Mouse (Mus musculus): ENCODE measurements around the gene Antxr1. TPM values are rescaled to one million over a fixed set of nuclear protein-coding genes. Genes with fewer than 3 reads are reported as not detected.

The Antxr1 gene
- total RNA-seq, 2 experiments from 2014 or later = 16.3 to 21.7 TPM

DNA sequence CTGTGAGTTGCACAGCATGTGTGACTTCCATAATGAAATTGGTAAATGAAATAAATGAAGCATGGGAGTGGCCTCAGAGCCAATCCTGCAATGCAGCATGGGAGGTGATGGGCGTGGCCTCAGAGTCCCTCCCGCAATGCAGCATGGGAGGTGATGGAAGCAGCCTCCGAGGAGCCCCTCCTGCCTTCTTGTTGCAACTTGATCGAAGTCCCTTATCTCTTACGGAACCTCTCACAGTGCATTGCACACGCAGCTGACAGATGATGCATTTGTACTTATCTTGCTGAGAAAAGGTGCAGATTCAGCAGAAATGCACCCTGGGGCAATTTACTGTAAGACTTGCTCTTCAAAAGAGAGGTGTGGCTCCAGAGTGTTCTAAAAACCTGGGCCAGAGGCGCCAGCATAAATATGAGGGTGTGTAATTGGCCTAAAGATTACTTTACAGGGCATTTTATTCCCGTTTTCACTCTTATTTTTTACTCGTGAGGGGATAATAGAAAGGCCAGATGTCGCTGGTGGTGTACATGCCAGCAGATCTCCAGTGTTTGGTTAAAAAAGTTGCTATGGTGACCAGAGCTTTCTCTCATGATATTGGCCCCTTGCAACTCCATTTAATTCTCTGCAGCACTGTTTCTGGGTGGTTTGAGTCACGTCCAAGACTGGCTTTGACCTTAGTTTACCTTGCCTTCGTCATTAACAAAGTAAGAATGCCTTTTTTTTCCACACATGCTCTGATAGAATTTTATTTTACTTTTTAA, 195.6 kb downstream of the Antxr1 start:
- no peak for DNase-seq

DNA sequence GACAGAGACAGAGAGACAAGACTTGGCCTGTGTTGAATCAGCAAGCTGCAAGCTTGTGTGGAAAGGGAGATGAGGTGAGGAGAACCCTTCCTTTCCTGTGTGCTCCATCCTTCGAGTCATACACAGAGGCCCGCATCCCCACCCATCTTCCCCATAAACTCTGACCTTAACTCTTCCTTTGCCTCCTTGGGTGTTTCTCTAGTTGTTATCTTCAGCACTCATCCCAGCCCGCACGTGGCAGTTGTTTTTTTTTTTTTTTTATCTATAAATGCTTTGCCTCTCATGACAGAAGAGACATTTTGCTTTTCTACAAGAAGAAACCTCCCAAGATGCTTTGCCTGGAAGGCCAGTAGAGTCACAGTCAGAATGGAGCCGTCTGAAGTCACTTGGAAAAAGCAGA, 197.1 kb downstream of the Antxr1 start:
- DNase-seq = no peak

DNA sequence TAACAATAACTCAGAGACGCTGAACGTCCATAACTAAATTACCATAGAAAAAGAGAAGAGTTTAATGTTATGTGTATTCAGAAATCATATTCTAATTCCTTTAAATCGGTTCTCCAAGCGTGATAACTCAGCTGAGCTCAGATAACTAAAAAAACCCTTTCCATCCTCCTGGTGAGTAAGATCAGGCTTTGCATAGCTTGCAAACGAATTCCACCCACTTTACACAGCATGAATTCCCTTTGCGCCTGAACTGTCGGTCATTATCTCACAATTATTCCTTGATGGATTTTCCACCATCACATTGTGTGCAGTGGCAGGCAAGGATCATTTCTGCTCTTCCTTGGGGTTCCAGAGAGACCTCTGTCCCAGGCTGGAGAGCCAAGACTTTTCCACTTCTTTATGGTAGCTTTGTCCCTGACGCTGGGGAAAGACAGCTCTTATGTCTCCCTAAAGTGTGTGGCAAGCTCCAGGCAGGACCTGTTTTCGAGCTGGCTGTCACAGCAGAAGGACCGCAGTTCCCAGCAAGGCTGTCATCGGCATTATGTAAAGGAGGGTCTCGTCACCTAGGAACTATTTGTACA, 201.6 kb downstream of the Antxr1 start:
- DNase-seq = no peak

DNA sequence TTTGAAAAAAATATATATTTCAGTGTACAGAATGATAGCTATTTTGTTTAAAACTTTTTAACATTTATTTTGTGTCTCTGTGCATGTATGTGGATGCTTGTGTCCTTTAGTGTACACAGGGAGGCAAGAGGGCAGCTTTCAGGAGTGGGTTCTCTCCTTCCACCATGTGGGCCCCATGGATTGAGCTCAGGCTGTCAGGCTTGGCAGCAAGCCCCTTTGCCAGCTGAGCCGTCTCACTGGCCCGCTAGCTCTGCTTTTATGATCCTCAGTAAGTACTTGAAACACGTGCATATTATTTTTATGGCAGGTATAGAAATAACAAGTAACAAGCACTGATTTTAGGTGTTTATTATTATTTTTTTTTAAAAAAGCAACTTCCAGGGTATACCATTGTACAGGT, 202.1 kb downstream of the Antxr1 start:
- no peak for DNase-seq

DNA sequence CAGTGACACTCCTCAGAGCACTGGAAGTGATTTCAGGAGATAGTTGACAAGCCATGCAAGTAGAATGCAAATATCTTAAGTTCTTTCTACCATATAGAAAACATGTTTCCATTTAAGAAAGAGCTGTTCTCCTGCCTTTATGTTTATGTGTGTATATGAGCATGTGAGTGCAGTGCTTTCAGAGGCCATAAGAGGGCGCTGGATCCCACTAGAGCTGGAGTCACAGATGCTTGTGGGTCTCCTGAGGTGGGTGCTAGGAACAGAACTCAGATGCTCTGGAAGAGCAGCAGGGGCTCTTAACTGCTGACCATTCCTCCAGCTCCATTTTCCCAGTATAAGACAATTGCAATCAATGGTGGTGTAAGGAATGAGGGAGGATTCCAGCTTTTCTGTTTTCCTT, 204.5 kb downstream of the Antxr1 start:
- DNase-seq = no peak

GRCm38 (mm10) chr6:87130628-87131027, 205.0 kb downstream of the Antxr1 start:
- no peak for DNase-seq

GRCm38 (mm10) chr6:87129861-87130260, 205.8 kb downstream of the Antxr1 start:
- no peak for DNase-seq

DNA sequence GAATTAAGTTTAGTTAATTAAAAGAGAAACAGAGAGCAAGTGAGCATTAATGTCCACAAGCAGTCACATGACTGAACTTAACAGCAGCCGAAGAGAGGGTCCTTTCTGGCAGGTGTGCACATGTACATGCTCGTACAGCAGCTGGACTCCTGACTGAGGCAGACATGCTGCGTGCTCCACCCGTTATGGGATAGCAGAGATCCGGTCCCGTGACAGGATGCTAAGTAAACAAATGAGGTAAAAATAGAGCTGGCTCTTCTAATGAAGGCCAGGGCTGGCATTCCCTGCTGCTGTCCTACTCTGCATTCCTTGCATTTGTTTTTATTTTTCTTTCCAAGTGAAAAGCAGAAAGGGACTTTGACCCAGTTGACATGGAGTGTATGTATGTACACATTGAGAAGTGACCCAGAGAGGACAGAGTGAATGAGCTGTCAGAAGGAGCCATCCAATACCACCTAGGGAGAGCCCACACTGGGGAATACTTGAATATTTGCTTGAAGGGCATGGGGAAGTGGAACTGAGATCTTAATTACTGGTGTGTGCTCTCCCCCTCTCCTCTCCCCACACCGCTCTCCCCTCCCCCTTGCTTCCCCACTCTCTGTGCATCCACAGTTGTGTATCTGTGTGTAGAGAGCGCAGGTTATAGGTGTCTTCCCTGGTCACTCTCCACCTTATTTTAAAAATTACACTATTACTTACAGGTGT, 208.4 kb downstream of the Antxr1 start:
- no peak for DNase-seq

DNA sequence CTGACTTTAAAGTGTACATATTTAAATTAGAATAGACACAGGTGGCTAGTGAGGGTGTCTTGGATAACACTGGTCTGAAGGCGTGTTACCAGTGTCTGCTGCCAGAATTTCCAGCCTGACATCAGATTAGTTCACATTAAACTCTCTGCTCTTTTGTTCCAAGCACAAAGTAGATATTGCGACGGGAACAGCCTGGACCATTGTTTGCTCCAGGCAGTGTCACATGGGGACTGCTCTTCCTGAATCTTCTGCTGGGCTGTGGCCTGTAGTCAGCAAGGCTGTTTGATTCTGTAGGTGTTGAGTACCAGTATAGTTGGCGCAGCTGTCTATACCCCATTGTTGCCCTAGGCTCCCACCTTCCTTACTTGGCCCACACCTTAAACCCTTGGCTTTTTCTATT, 211.6 kb downstream of the Antxr1 start:
- no peak for DNase-seq

DNA sequence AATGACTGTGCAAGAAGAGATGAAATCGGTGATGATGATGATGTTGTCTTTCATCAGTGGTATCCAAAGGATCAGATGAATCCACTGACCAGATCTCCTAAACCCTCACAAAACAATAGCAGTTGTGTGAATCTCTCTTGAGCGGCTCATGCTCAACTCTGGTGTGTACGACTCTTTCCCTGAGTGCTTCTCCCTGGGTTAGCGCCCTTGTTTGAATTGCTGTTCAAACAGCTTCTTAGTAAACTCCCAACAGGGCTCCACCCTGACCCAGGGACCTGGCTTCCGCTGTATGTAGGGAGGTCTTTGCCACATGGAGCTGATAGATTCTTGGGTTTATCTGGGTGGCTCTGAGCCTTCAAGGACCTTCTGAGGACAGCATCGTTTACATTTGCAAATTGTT, 212.2 kb downstream of the Antxr1 start:
- DNase-seq = no peak

DNA sequence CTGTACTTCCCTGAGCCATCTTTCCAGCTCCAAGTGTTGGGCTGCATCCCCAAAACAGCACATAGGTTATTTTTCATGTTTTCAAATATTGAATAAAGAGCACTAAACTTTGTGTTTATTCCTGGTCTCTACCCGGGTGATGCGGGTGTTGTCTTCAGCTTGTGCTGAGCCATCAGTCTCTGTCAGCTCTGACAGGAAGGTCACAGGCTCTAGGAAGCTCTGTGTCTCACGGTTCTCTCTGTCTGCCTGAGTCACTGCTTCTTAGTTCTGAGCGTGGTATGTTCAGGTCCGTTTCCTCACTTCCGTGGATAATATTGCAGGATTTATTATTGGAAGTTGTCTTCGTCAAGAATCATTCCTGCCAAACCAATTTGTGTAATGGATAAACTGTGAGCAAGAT, 213.7 kb downstream of the Antxr1 start:
- DNase-seq = no peak

- no peak for DNase-seq
Observed at GRCm38 (mm10) chr6:87120661-87121060, 215.0 kb downstream of the Antxr1 start.

DNA sequence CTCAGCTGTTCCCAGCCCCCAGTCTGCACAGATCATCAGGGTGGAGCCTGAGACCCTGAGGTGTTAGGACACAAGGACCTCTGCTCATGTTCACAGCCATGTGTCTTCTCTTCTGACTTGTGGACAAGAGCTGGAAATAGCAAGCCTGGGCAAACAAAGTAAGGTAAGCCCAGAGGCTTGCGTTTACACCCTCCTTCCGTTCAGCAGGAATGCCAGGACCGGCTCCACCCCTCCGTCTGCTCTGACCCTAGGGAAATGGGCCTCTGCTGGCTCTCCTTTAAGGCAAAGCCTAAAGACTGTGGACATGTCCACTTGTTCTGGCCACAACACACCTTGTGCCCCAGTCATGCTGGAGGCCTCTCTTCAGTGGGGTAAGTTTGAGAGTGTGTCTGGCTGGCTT, 215.6 kb downstream of the Antxr1 start:
- DNase-seq = no peak

GRCm38 (mm10) chr6:87119066-87119837, 216.4 kb downstream of the Antxr1 start:
- no peak for DNase-seq

- no peak for DNase-seq
Observed at GRCm38 (mm10) chr6:87116596-87116995, 219.0 kb downstream of the Antxr1 start.

DNA sequence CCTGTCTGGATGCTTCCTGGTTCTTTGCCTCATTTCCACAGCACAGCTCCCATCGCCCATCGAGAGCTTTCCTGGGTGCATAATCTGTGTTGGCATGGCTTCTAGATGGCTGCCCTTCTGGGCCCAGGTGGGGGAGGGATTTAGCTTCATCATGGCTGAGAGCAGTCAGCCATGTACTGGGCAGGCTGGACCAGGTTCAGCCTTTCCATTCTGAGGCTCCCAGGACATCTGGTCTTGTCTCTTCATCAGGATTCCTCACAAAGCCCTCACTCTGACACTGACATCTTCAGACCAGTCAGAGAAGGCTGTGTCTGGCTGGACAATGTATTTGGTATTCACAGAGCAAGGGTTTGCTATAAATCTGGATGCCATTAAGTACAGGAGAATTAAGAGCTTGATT, 219.6 kb downstream of the Antxr1 start:
- DNase-seq = no peak

- DNase-seq = no peak
Observed at GRCm38 (mm10) chr6:87112125-87112524, 223.5 kb downstream of the Antxr1 start.

GRCm38 (mm10) chr6:87111493-87111892, 224.1 kb downstream of the Antxr1 start:
- no peak for DNase-seq

GRCm38 (mm10) chr6:87104123-87104796, 231.4 kb downstream of the Antxr1 start, which contains the start of gene D6Ertd527e:
TSS of gene D6Ertd527e (plus strand) at chr6:87104746.
- DNase-seq = no peak

- no peak for DNase-seq
Observed at GRCm38 (mm10) chr6:87103314-87103713, 232.3 kb downstream of the Antxr1 start.

DNA sequence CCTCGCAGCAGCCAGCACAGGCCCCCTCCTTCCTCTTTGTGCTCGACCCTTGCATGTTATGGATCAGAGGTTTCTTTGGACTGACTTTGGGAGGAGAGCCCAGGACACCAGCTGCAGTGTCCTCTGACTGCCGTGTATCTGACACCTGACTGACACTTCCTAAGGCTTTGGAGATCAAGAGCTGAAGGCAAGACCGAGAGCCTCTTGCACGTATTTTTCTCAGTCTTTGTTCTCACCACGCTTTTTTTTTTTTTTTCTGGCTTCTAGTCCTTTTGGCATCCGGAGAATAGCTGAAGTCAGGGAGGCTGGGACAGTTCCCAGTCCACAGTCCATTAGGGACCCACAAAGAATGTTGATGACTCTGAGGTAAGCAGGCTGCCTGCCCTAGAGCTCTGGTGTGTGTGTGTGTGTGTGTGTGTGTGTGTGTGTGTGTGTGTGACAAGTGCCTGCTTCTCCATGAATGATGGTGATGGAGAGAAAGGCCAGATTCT, 233.2 kb downstream of the Antxr1 start:
- DNase-seq = peak in 1 of 2 experiments; percentile 22

DNA sequence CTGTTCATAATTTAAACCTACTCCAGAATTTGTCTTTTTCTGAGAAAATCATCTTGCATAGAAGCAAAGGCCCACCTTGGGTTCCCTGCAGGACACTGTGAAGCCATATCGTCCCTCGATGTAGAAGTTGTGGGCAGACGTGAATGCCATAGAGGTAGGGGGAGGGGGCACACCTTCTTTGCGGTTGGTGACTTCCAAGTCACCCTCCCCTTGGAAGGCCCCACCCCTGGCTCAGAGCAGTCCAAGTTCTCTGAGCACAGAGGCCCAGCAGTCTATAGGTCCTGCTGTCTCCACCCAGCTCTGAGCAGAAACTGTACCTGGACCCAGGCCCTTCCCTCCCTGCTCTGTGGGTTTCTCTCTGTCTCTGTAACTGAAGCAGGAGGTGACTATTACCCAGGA, 233.7 kb downstream of the Antxr1 start:
- no peak for DNase-seq

All from adrenal gland, postnatal 36 days (tissue).